Mouse (Mus musculus): ENCODE data around the gene Nfib.
A peak's percentile ranks its signal among the peaks of the same experiment; 100 is the strongest.

The Nfib gene

GRCm38 (mm10) chr4:82592086-82593030 lies 113.2 kb downstream of the Nfib start:
- DNase-seq (ENCODE audit: low spot score): peak; percentile 19

- DNase-seq (ENCODE audit: low spot score): no peak
Measured at GRCm38 (mm10) chr4:82589345-82589890, 116.1 kb downstream of the Nfib start.

GRCm38 (mm10) chr4:82588718-82589117 lies 116.8 kb downstream of the Nfib start:
- no peak for DNase-seq (ENCODE audit: low spot score)

- no peak for DNase-seq (ENCODE audit: low spot score)
Measured at GRCm38 (mm10) chr4:82587146-82587870, 118.2 kb downstream of the Nfib start.

GRCm38 (mm10) chr4:82586637-82587036 lies 118.9 kb downstream of the Nfib start:
- DNase-seq (ENCODE audit: low spot score): no peak

GRCm38 (mm10) chr4:82585536-82585935 lies 120.0 kb downstream of the Nfib start:
- DNase-seq (ENCODE audit: low spot score): no peak

- DNase-seq (ENCODE audit: low spot score): no peak
Measured at GRCm38 (mm10) chr4:82585056-82585455, 120.5 kb downstream of the Nfib start.

GRCm38 (mm10) chr4:82584548-82584947 lies 121.0 kb downstream of the Nfib start:
- DNase-seq (ENCODE audit: low spot score): no peak

GRCm38 (mm10) chr4:82573291-82573605 lies 132.3 kb downstream of the Nfib start:
- no peak for DNase-seq (ENCODE audit: low spot score)

- no peak for DNase-seq (ENCODE audit: low spot score)
Measured at GRCm38 (mm10) chr4:82572410-82573290, 132.9 kb downstream of the Nfib start.

- DNase-seq (ENCODE audit: low spot score): no peak
Measured at GRCm38 (mm10) chr4:82558816-82559215, 146.7 kb downstream of the Nfib start.

GRCm38 (mm10) chr4:82555673-82556171 lies 149.8 kb downstream of the Nfib start:
- DNase-seq (ENCODE audit: low spot score): no peak

GRCm38 (mm10) chr4:82553658-82554057 lies 151.9 kb downstream of the Nfib start:
- DNase-seq (ENCODE audit: low spot score): no peak

GRCm38 (mm10) chr4:82552238-82552637 lies 153.3 kb downstream of the Nfib start:
- no peak for DNase-seq (ENCODE audit: low spot score)

GRCm38 (mm10) chr4:82549762-82550380 lies 155.7 kb downstream of the Nfib start:
- no peak for DNase-seq (ENCODE audit: low spot score)

- no peak for DNase-seq (ENCODE audit: low spot score)
Measured at GRCm38 (mm10) chr4:82548247-82548646, 157.3 kb downstream of the Nfib start.

- no peak for DNase-seq (ENCODE audit: low spot score)
Measured at GRCm38 (mm10) chr4:82543936-82544335, 161.6 kb downstream of the Nfib start.

GRCm38 (mm10) chr4:82543398-82543740 lies 162.2 kb downstream of the Nfib start:
- DNase-seq (ENCODE audit: low spot score): no peak

GRCm38 (mm10) chr4:82542656-82543397 lies 162.7 kb downstream of the Nfib start:
- no peak for DNase-seq (ENCODE audit: low spot score)

GRCm38 (mm10) chr4:82541894-82542510 lies 163.5 kb downstream of the Nfib start:
- peak; percentile 74 for DNase-seq (ENCODE audit: low spot score)
